Mouse (Mus musculus): ENCODE measurements at regions not wholly inside any gene's neighbourhood (a gene's known extent, or its start where the extent isn't known, plus 50 kb on each side); places are given as distances from the start of the nearest gene placed in this dataset.

DNA sequence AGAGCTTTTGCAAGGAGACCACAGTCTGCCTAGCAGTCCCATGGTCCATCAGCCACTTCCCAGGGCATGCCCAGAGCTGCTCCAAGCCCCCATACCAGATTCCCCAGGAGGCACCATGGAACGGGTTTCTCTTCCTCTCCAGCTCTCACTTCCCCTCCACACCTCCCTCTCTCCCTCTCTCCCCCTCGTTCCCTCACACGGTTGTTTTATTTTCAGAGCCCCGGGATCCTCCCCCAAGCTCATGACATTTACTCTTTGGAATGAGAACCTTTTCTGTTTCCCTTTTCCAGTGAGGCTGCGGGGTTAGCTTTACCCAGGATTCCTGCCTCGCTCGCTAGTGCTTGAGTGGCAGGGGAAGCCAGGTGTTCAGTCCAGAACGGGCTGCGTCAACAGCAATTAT is 436.9 kb downstream of the Matn1 start:
- intact Hi-C loops (cut with DNase I), result no loop called here
- no peak for DNase-seq (ENCODE audit: extremely low spot score in 1 of 2, low spot score in 2 of 2)

DNA sequence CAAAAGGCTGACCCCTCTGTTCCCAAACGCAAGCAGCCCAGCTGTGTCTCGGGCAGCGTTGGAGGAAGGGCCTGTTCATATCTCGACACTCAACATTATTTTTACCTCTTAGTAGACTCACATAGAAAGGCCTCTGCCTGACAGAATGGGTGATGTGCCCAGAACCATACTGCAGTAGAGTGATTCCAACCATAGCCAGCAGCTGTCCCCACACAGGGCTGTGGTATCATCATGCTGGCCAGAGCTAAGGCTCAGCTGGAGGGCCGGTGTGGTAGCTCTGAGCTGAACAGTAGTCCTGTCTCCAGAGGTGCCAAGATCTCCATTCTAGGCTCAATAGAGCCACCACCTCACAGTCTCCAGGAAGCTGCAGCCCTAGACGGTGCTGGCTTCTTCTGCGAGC is 437.3 kb downstream of the Matn1 start:
- no peak for DNase-seq (ENCODE audit: extremely low spot score in 1 of 2, low spot score in 2 of 2)
- intact Hi-C loops (cut with DNase I), result no loop called here

DNA sequence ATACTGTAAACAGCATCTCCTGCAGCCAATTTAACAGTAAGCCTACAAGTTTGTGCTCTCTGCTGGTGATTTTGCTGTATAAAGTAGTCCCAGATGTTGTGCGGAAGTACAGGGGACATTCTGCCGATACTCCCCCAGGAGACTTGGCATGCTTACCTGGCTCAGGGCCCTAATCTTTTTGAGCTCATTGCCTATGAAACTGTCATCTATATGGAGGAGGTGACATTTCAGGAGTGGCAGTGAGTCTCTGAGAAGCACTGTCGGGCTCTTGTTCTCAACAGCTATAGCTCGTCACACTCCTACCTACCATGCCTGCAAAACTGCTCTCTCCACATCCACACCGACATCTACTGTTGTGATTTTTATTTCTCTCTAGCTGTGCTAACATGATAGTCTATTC is 439.7 kb downstream of the Matn1 start:
- DNase-seq (ENCODE audit: extremely low spot score in 1 of 2, low spot score in 2 of 2), result peak in 1 of 2 experiments; percentile 52

DNA sequence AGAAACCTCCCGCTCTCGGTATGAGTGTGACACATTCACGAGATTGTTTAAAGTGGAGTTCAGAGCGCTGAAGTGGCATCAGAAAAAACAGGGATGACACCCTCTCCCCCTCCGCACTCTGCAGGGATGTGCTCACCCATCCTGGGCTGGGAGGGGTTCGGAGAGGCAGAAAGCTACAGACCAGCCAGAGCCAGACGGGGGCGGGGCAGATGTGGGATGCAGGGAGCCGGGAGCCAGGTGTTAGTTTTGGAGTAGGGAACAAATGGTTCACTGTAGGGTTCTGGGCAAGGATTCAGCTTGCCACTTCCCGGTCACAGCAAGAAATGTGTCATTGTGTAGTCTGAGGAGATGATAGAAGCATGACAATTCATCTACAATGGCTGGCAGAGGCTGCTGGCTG is 442.8 kb downstream of the Matn1 start:
- DNase-seq (ENCODE audit: extremely low spot score in 1 of 2, low spot score in 2 of 2), result peak in 1 of 2 experiments; percentile 53
- intact Hi-C loops (cut with DNase I), result no loop called here

More for the DNA sequence above, 439.7 kb downstream of the Matn1 start:
- intact Hi-C loops (cut with DNase I), result no loop called here

DNA sequence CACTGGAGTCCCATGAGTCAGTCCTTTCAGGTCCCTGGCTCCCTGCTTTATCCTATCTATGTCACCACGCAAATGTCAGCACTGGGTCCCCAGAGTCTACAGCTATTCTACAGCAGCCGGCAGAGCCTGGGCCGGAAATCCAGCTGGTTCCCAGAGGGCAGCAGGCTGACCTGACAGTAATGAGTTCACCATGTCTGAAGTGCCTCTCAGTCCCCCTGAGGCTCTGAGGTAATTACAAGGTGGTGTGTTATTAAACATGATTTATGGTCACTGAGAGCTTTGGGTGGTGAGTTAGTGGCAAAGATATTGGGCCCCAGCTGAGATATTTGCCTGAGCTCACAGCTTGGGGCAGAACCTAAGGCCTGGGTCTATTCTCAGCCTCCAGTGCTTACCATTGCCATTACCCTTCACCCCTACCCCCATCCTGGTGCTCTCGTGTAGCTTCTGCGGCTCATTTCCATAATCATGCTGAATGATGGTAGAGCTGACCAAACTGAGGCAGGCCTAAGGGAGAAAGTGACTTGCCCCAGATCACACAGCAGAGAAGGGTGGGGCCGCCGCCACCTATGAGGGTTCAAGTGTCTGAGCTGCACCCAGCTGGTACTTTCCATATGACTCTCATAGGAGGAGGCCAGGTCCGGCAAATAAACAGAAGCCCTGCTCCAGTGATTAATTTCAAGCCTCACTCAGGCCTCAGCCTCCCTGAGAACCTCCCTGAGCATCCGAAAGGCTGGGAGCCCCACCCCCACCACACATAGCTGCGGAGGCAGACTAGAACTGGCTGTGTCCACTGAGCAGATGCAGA is 446.8 kb downstream of the Ptpru start:
- intact Hi-C loops (cut with DNase I), result no loop called here
- no peak for DNase-seq (ENCODE audit: extremely low spot score in 1 of 2, low spot score in 2 of 2)

GRCm38 (mm10) chr4:131391924-131392297 is 446.2 kb downstream of the Ptpru start:
- DNase-seq (ENCODE audit: extremely low spot score in 1 of 2, low spot score in 2 of 2), result no peak
- intact Hi-C loops (cut with DNase I), result no loop called here

DNA sequence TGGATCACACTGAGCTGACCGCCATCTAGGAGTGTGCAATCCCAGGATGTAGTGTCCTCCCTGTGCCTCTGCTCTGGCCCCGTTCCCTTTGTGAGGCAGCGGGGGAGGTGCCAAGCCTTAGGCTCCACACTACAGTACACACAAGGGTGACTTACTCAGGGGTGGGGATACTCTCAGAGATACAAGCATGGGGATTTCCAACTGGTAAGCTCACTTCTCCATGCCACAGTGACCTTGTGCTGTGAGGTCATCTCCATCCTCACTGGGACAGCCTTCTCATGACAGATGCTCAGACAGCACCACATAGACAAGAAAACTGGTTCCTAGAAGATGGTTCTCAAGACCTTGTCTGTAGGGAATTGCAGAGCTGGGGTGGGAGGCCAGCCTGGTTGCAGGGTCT is 445.6 kb downstream of the Ptpru start:
- intact Hi-C loops (cut with DNase I), result no loop called here
- DNase-seq (ENCODE audit: extremely low spot score in 1 of 2, low spot score in 2 of 2), result no peak

DNA sequence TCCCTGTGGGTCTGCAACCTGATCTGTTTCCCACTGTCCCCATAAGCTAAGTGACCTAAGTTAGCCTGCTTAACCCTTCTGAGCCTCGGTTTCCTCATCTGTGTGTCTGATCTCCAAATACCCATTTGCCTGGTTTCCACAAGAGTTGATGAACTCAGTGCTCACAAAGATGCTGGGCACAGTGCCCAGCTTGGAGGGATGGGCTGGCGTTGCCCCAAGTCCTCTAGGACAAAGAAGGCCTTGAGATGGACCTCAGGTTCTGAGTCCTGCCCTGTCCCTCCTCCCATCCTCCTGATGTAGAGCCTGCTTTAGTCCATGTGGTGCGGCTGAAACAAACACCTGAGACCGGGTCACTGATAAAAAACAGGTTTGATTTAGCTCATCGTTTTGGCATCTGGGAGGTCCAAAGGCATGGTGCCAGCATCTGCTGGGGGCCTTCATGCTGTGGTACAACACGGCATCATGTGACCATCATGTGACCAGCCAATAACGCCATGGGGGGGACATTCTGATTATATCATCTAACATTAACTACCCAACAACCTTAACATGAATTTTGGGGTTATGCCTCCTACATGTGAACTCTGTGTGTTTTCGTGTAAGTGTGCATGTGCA is 441.8 kb downstream of the Ptpru start:
- intact Hi-C loops (cut with DNase I), result no loop called here

DNA sequence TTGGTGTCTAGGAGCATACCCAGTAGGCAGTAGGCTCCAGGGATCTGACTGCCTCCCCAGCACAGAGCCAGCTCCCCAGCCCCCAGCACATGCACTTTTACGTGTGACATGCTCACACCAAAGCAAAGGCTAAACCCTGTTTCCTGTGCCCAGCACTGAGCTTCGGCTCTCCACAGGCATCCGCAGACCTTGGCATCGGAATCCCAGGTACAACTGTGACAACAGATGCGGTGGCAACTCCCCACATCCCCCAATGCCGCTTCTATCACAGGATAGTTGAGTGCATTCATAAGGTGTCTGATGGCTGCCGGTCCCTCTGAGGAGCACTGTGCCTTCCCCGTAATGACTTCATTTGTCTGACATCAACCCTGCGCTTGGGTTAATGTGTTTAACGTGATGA is 440.9 kb downstream of the Ptpru start:
- no peak for DNase-seq (ENCODE audit: extremely low spot score in 1 of 2, low spot score in 2 of 2)
- intact Hi-C loops (cut with DNase I), result no loop called here

More for the DNA sequence above, 441.8 kb downstream of the Ptpru start:
- no peak for DNase-seq (ENCODE audit: extremely low spot score in 1 of 2, low spot score in 2 of 2)

GRCm38 (mm10) chr4:131400756-131401155 is 437.3 kb downstream of the Ptpru start:
- intact Hi-C loops (cut with DNase I), result loop anchor here (2.0 kb wide), 1 partner anchor 86 kb away; no protein-coding TSS in a partner anchor
- peak in 1 of 2 experiments; percentile 61 for DNase-seq (ENCODE audit: extremely low spot score in 1 of 2, low spot score in 2 of 2)

GRCm38 (mm10) chr4:131401255-131401654 is 436.8 kb downstream of the Ptpru start:
- intact Hi-C loops (cut with DNase I), result loop anchor here (2.0 kb wide), 1 partner anchor 86 kb away; no protein-coding TSS in a partner anchor
- no peak for DNase-seq (ENCODE audit: extremely low spot score in 1 of 2, low spot score in 2 of 2)

GRCm38 (mm10) chr4:131405376-131406017 is 432.6 kb downstream of the Ptpru start:
- intact Hi-C loops (cut with DNase I), result no loop called here
- DNase-seq (ENCODE audit: extremely low spot score in 1 of 2, low spot score in 2 of 2), result peak in 1 of 2 experiments; percentile 48

GRCm38 (mm10) chr4:131407464-131407863 is 430.6 kb downstream of the Ptpru start:
- DNase-seq (ENCODE audit: extremely low spot score in 1 of 2, low spot score in 2 of 2), result no peak
- intact Hi-C loops (cut with DNase I), result no loop called here

- intact Hi-C loops (cut with DNase I), result no loop called here
- DNase-seq (ENCODE audit: extremely low spot score in 1 of 2, low spot score in 2 of 2), result no peak
Measured at GRCm38 (mm10) chr4:131408644-131409043, 429.4 kb downstream of the Ptpru start.

DNA sequence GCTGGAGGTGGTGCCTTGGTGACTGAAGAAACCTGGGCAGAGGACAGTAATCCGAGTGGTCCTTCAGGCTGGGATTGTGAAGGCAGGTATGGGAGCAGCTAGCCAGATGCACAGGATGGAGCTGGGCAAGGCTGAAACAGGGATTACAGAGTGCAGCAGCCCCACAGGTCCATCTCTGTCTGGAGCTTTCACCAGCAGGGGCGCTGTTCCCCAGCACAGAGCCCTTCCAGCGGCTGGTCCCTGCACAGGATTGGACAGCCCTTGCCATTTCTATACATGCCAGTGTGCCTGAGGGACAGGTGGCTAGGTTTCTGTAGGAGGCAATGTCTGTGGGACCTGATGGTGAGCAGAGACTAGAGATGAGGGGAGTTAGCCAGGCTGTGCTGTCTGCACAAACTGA is 428.3 kb downstream of the Ptpru start:
- intact Hi-C loops (cut with DNase I), result no loop called here
- DNase-seq (ENCODE audit: extremely low spot score in 1 of 2, low spot score in 2 of 2), result peak in 1 of 2 experiments; percentile 71

GRCm38 (mm10) chr4:131411936-131412335 is 426.2 kb downstream of the Ptpru start:
- intact Hi-C loops (cut with DNase I), result no loop called here
- DNase-seq (ENCODE audit: extremely low spot score in 1 of 2, low spot score in 2 of 2), result no peak

GRCm38 (mm10) chr4:131413380-131413779 is 424.7 kb downstream of the Ptpru start:
- intact Hi-C loops (cut with DNase I), result no loop called here
- DNase-seq (ENCODE audit: extremely low spot score in 1 of 2, low spot score in 2 of 2), result no peak

- intact Hi-C loops (cut with DNase I), result no loop called here
- no peak for DNase-seq (ENCODE audit: extremely low spot score in 1 of 2, low spot score in 2 of 2)
Measured at GRCm38 (mm10) chr4:131415453-131415852, 422.6 kb downstream of the Ptpru start.

DNA sequence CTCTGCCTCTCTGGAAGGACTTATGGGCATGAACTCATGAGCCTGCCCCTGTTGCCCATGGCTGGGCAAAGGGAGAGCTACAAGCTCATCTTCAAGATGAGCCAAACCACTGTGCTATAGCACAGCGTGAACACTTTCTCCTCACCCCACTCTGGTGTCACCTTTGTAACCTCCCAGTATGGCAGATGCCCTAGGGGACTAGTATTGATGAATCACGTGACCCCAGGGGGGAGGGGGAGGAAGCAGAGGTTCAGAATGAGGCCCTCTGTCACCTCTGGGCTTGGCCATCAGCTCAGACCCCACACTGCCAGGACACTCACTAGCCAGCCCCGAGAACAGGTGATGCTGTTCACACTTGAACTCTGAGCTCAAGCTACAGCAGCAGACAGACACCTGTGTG is 421.9 kb downstream of the Ptpru start:
- intact Hi-C loops (cut with DNase I), result no loop called here
- DNase-seq (ENCODE audit: extremely low spot score in 1 of 2, low spot score in 2 of 2), result no peak

Data from left cerebral cortex, postnatal 10 days (tissue).